Mouse (Mus musculus): Measurements from ENCODE around the gene P2rx2.

DNA sequence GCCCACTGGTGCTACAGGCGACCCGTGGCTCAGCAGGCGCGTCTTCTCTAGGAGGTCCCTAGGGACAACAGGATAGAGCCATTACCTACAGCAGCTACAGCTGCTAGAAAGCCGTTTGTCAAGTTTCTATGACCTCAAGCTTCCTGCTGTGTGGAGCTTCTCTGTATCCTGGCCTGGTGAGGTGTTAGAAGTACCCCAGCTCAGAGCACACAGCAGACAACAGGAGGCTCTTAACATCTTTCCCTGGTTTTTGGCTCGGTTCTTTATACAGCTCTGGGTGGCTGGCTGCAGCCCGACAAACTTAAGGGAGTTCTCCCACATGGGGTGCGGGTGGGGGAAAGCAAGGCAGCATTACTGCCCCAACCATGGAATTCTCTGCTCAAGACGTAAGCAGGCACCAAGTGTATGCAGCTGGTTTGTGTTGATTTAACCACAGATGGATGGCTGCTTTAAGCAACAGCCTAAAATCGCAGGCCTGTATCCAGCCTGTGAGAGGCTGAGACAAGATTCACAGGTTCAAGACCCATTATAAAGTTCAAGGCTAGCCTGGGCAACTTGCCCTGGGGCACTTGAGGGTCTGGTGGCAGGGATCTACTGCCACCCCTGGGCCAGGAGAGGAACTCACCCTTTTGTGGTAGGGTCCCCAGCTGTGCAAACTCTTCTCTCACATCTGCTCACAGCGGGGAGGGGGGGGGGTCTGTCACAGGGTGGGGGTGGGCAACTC lies 21.0 kb upstream of the P2rx2 start:
- TF ChIP-seq CTCF (IDR thresholded peaks at IDR 0.05; ENCODE audit: low read depth) (no peak), EP300 (IDR thresholded peaks at IDR 0.05; ENCODE audit: low read depth) (no peak)
